Mouse (Mus musculus): Measurements from ENCODE around the gene Hnf1b.
A peak's percentile ranks its signal among the peaks of the same experiment; 100 is the strongest.

Hnf1b gene

GRCm38 (mm10) chr11:83897569-83897968 is 47.7 kb downstream of the Hnf1b start:
- DNase-seq, result no peak

GRCm38 (mm10) chr11:83902812-83903211 is 52.9 kb downstream of the Hnf1b start:
- no peak for DNase-seq

- no peak for DNase-seq
These were observed 55.9 kb downstream of the Hnf1b start for GRCm38 (mm10) chr11:83905756-83906155.

- no peak for DNase-seq
These were observed 58.5 kb downstream of the Hnf1b start for GRCm38 (mm10) chr11:83908376-83908775.

GRCm38 (mm10) chr11:83913824-83914311 is 64.0 kb downstream of the Hnf1b start:
- DNase-seq, result no peak

GRCm38 (mm10) chr11:83914501-83914900 is 64.6 kb downstream of the Hnf1b start:
- no peak for DNase-seq

- no peak for DNase-seq
These were observed 72.7 kb downstream of the Hnf1b start for GRCm38 (mm10) chr11:83922600-83922999.

- DNase-seq, result no peak
These were observed 77.2 kb downstream of the Hnf1b start for GRCm38 (mm10) chr11:83927097-83927496.

- DNase-seq, result no peak
These were observed 82.7 kb downstream of the Hnf1b start for GRCm38 (mm10) chr11:83932506-83933106.

GRCm38 (mm10) chr11:83933376-83933775 is 83.5 kb downstream of the Hnf1b start:
- DNase-seq, result no peak

- peak; percentile 66 to 73 for DNase-seq
These were observed 86.3 kb downstream of the Hnf1b start for GRCm38 (mm10) chr11:83935986-83936665.

- DNase-seq, result no peak
These were observed 88.7 kb downstream of the Hnf1b start for GRCm38 (mm10) chr11:83938556-83938955.

- peak; percentile 89 for DNase-seq
These were observed 92.3 kb downstream of the Hnf1b start, which contains the start of gene Ddx52 for GRCm38 (mm10) chr11:83941950-83942840. TSS of gene Ddx52 (plus strand) at chr11:83942062.

Measured in cerebellum, adult 18-20 months (tissue).